Mouse (Mus musculus) R1 (cell line): Measurements from ENCODE around the gene Kcnn3.
A peak's percentile ranks its signal among the peaks of the same experiment; 100 is the strongest.

ENCODE experiments used
- DNase-seq: peaks from one replicate; pipeline ENCODE4 v3.0.0-alpha.2; 2018; ENCODE audit warnings: low read depth, low spot score

The Kcnn3 gene

DNA sequence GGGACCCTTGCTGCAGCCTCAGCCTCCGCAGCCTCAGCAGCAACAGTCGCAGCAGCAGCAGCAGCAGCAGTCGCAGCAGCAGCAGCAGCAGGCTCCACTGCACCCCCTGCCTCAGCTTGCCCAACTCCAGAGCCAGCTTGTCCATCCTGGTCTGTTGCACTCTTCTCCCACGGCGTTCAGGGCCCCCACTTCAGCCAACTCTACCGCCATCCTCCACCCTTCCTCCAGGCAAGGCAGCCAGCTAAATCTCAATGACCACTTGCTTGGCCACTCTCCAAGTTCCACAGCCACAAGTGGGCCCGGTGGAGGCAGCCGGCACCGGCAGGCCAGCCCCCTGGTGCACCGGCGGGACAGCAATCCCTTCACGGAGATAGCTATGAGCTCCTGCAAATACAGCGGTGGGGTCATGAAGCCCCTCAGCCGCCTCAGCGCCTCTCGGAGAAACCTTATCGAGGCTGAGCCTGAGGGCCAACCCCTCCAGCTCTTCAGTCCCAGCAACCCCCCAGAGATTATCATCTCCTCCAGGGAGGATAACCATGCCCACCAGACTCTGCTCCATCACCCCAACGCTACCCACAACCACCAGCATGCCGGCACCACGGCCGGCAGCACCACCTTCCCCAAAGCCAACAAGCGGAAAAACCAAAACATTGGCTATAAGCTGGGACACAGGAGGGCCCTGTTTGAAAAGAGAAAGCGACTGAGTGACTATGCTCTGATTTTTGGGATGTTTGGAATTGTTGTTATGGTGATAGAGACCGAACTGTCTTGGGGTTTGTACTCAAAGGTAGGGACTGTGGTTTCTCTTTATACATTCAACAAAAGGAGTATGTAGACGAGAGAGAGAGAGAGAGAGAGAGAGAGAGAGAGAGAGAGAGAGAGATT lies 896 bp downstream of the Kcnn3 start:
- no peak for DNase-seq

DNA sequence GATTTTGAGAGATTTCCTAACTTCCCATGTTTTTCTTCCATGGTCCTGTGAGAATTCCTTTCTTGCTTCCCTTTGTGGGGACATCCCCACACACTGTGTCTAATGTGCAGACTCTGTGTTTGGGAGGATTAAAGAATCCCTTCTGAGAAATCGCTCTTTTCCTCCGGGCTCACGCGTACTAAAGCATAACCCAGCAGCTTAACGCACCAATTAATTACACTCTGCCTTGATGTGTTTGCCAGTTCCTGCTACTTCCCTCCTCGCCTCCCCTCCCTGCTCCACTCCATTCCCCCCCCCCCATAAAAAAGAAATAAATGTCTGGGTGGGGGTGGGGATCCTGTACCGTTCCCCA lies 1.5 kb downstream of the Kcnn3 start:
- DNase-seq: no peak

- DNase-seq: no peak
Measured at GRCm38 (mm10) chr3:89522450-89523128, 2.6 kb downstream of the Kcnn3 start.

- DNase-seq: no peak
Measured at GRCm38 (mm10) chr3:89526298-89527090, 6.5 kb downstream of the Kcnn3 start.

DNA sequence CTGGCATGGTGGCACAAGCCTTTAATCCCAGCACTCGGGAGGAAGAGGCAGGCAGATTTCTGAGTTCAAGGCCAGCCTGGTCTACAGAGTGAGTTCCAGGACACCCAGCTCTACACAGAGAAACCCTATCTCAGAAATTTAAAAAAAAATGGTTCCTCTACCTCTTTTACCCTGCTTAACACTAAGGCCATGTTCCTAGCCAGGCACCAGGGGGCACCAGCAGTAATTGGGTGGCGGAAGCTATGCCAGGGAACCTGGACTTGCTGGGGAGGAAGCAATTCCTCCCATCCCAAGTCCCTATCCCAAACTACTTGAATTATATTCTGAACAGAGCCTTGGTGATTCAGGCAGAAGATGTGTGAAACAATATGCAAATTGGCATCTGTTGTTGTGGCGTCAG lies 9.8 kb downstream of the Kcnn3 start:
- no peak for DNase-seq

DNA sequence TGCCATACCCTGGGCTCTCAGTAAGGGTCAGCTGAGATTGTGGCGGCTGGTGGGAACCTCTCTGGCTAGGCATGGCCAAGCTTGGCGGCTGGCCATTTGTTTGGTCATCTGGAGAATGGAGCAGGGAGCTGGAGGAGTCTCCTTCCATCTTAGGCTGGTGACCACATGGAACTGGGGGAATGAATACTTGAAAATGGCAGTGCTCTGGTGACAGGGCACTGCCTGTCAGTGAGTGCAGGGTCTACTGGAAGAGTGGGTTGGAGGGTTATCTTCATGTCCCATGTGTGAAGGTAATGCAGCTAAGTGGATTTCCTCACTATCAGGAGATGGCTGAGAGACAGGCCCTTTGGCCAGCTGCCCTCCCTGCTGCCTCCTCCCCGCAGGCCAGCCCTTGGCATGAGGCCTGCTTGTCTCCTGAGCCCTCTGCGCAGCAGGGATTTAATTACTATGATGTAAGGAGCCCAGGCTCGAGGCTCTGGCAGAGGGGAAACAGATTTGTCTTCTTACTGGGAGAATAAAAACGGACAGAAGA lies 14.7 kb downstream of the Kcnn3 start:
- no peak for DNase-seq

DNA sequence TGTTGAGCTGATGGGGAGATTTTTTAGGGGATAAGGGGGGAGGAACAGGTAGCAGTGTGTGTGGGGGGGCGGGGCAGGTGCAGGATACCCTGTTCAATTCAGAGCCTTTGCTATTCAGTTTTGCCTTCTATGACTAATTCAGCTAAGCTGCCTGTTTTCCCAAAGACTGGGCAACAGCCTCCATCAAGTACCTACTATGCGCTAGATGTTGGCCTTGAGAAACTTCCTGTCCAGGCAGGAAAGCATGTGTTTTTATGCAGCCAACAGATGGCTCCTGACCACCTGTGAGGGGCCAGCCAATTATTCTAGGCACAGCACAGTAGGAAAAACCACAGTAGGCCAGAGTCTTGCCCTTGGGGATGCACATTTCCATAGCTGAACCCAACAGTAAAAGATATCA lies 15.2 kb downstream of the Kcnn3 start:
- no peak for DNase-seq

- no peak for DNase-seq
Measured at GRCm38 (mm10) chr3:89539036-89539739, 19.2 kb downstream of the Kcnn3 start.

DNA sequence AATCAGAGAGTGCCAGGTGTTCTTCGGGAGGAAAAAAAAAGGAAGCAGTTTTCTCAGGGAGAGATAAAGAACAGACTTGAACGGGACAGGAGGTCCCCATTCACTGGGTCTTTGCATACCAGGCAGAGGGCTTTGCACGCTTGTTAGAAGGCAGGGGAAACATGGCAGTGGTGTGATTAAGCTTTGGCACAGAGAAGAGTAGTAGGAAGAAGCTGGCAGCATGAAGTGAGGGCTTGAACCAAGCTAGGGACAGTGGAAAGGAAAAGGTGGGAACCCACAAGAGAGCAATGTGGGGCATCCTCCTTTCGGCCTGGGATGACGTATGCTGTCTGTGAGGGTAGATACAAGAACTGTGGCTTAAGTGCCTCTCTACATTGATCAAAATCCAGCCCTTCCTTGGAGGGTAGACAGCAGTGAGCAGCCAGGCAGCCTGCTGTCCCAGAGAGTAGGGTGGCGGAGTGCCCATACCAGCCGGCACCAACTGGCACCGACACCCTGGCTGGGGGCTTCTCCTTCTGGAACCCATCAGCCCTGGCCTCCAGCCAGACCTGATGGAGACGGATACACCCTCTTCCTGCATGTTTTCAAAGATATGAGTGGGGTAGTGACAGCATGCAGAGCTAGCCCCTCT lies 19.9 kb downstream of the Kcnn3 start:
- no peak for DNase-seq

DNA sequence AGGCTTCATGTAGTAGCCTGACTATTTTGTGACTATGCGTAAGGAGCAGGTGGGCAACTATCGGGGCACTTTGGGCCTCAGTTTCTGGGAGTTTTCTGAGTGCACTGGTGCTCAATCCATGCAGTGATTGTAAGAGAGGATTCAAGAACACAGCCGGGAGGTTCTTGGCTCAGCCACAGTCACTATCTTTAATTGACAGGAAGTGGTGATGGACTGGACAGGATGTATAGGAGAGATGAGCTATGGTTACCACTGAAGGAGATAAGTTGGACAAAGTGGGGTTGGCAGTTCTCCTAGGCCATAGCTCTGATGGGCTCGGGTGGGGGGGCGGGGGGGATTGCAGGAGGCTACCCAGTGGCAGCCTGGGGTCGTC lies 20.4 kb downstream of the Kcnn3 start:
- no peak for DNase-seq

GRCm38 (mm10) chr3:89546951-89547350 lies 27.0 kb downstream of the Kcnn3 start:
- peak; percentile 22 for DNase-seq

DNA sequence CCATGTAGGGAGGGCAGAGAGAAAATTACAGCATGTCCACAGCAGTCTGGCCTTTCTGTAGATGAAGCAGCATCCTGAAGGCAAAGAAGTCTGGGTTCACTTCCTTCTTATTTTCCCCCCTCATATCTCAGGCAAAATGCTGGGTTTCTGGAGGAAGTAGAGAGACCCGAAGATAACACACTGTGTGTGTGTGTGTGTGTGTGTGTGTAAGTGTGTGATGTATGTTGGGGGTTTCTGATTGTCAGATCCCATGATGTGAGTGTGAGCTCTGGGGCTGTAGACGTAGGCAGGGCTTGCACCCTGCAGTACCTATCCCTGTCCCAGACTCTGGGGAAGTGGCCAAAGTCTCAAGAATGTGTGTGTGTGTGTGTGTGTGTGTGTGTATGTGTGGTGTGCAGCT lies 28.8 kb downstream of the Kcnn3 start:
- DNase-seq: no peak

DNA sequence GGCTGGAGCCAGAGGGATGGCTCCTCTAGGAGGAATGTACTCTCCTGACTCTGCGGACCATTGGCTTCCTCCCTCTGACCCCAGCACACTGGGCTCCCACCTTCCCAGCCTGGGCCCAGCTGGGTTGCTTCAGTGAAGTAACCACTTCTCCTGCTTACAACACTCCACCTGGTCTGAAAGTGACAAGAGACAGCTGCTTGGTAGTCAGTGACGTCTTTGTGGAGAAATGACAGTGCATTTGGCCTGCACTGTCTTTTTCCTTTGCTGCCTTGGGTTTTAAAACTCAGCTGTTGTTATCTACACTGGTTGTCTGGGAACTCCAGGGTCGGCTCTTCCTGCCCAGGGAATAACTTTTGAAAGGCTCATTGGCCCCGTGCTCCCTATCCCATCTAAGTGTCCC lies 29.5 kb downstream of the Kcnn3 start:
- no peak for DNase-seq

DNA sequence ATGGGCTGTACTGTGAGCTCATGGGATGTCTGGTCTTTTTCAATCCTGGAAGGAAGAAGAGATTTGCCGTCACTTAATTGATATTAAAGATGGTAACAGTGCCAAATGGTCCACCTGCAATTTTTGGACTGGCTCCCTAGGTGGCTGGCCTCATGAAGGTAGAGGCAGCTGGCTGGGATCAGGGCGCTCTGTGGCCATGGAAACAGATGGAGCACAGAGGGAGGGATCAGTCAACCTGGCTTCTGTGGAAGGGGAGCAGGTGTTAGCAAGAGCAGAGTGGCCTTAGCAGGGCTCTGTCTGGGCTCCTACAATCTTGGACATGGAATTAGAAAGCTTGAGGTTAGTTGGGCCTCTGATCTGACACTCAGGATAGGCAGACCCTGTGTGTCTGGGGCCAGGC lies 31.9 kb downstream of the Kcnn3 start:
- peak; percentile 17 for DNase-seq

- peak; percentile 37 for DNase-seq
Measured at GRCm38 (mm10) chr3:89553432-89553831, 33.5 kb downstream of the Kcnn3 start.

GRCm38 (mm10) chr3:89553946-89554345 lies 34.0 kb downstream of the Kcnn3 start:
- peak; percentile 60 for DNase-seq

DNA sequence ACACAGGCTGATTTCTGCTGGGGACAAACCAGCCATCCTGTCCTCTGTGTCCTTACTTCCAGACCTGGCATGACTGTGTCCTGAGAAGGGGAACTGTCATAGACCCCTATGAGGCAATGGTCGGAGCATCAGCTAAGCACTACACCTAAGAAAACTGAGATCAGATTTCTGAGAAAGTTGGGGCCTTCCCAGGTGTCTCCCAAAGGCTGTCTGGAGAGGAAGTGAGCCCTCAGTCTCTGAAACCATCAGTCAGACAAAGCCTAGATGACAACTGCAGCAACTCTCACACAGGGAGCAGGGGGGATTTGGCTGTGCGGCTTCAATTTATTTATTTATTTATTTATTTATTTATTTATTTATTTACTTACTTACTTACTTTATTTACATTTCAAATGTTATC lies 34.6 kb downstream of the Kcnn3 start:
- no peak for DNase-seq

- no peak for DNase-seq
Measured at GRCm38 (mm10) chr3:89557811-89558210, 37.8 kb downstream of the Kcnn3 start.

DNA sequence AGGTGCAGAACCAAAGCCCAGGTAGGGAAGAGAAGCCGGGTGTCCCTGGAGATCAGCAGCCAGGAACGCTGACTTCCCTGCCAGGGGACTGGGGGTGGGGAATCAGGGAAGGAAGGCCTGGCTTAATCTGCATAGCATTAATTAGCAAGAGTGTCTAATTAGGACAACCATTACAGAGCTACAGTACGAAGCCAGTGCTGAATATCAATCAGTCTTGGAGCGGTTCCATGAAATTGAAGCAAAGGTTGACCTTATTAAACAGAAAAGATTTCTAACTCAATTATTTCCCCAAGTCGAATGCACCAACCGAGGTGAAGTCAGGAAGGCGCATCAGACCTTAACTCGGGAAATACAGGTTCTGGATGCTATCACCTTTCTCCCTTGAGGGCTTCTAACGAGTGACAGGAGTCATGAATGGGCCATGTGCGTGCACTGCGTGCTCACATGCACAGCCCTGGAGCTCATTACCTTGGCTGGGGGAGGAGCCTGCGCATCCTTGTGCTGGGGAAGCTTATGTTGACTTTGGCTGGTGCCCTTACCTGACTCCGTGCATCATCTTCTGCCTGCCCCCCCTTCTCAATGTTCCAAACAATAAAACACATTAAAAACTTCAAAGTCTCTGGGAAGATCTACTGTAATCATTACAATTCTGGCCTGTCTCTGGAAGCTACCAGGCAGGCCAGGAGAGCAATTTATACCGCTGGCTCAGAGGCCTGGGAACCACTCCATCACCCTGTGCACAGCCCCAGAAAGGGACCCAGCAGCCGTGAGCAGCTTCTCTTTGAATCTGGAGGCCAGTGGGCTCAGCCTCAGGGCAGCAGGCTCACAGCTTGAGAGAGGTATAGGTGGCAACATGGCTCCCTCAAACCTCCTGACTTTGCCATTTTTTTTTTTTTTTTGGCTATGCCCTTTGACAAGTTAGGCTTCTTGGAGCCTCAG lies 39.3 kb downstream of the Kcnn3 start:
- DNase-seq: no peak

GRCm38 (mm10) chr3:89561386-89561785 lies 41.4 kb downstream of the Kcnn3 start:
- DNase-seq: no peak
